Mouse (Mus musculus) urinary bladder, adult 18-20 months (tissue): ENCODE measurements around the gene Trmt10a.

Experiments used
- DNase-seq, 2 experiments: peaks; one replicate each; pipeline ENCODE4 v3.0.0; 2022; ENCODE audit warnings: low spot score in 2 of 2, mixed read lengths in 2 of 2

Gene Trmt10a

GRCm38 (mm10) chr3:138143315-138144059, at the start of gene Trmt10a:
Gene Trmt10a (plus strand): TSS chr3:138143448.
- peak; percentile 97 for DNase-seq

- no peak for DNase-seq
Measured at GRCm38 (mm10) chr3:138095301-138095700, 47.9 kb upstream of the Trmt10a start.

GRCm38 (mm10) chr3:138095718-138096117, 47.5 kb upstream of the Trmt10a start:
- no peak for DNase-seq

GRCm38 (mm10) chr3:138096263-138097028, 46.8 kb upstream of the Trmt10a start:
- DNase-seq = no peak

GRCm38 (mm10) chr3:138097718-138098117, 45.5 kb upstream of the Trmt10a start:
- no peak for DNase-seq

GRCm38 (mm10) chr3:138101936-138102335, 41.3 kb upstream of the Trmt10a start:
- DNase-seq = no peak

- no peak for DNase-seq
Measured at GRCm38 (mm10) chr3:138103690-138104089, 39.6 kb upstream of the Trmt10a start.

GRCm38 (mm10) chr3:138105056-138105455, 38.2 kb upstream of the Trmt10a start:
- no peak for DNase-seq

GRCm38 (mm10) chr3:138106887-138107286, 36.4 kb upstream of the Trmt10a start:
- DNase-seq = no peak

- no peak for DNase-seq
Measured at GRCm38 (mm10) chr3:138110910-138111782, 32.1 kb upstream of the Trmt10a start.

- DNase-seq = no peak
Measured at GRCm38 (mm10) chr3:138114106-138114505, 29.1 kb upstream of the Trmt10a start.

- DNase-seq = no peak
Measured at GRCm38 (mm10) chr3:138116871-138117270, 26.4 kb upstream of the Trmt10a start.

GRCm38 (mm10) chr3:138118392-138118791, 24.9 kb upstream of the Trmt10a start:
- no peak for DNase-seq

GRCm38 (mm10) chr3:138118831-138119230, 24.4 kb upstream of the Trmt10a start:
- no peak for DNase-seq

GRCm38 (mm10) chr3:138119444-138120105, 23.7 kb upstream of the Trmt10a start:
- no peak for DNase-seq

GRCm38 (mm10) chr3:138121461-138121860, 21.8 kb upstream of the Trmt10a start:
- no peak for DNase-seq

GRCm38 (mm10) chr3:138123842-138124241, 19.4 kb upstream of the Trmt10a start:
- no peak for DNase-seq

GRCm38 (mm10) chr3:138129110-138129509, 14.1 kb upstream of the Trmt10a start:
- no peak for DNase-seq

GRCm38 (mm10) chr3:138130692-138131091, 12.6 kb upstream of the Trmt10a start:
- no peak for DNase-seq

- DNase-seq = no peak
Measured at GRCm38 (mm10) chr3:138131168-138131567, 12.1 kb upstream of the Trmt10a start.

GRCm38 (mm10) chr3:138133463-138133862, 9.8 kb upstream of the Trmt10a start:
- DNase-seq = no peak
